Mouse (Mus musculus) heart, postnatal 0 days (tissue): ENCODE data around the gene Mettl21e.

Experiments
- CTCF ChIP-seq: IDR thresholded peaks from 2 replicates; pipeline ENCODE4 v1.5.1; 2016; ENCODE audit warnings: antibody characterized with exemption, control low read depth, low read depth
- EP300 ChIP-seq: IDR thresholded peaks from 2 replicates; pipeline ENCODE4 v1.6.1; 2016; ENCODE audit warnings: antibody characterized with exemption, low read depth

- TF ChIP-seq CTCF (no peak), EP300 (no peak)
These were observed 56.9 kb downstream of the Mettl21e start for GRCm38 (mm10) chr1:44161818-44162217.
